In genomic region chr14:34903854-34904253, GRCm38 (mm10) we compare ENCODE assay signal across 21 mouse cellular contexts.
DNase-seq lines count a peak whose midpoint lies in the region; ATAC-seq lines count a peak whose summit lies in the region.
"Had no signal": no experiment of that assay in that cellular context is flagged by ENCODE, and none has a peak within 500 bp of the region (broad histone marks: within the 10 kb centered on the region; RNA-seq: fewer than 3 reads in every experiment).

No protein-coding gene starts in this region.

- no peak overlapping the region for H3K4me2 ChIP-seq in forebrain, embryonic 13.5 days
- no peak overlapping the region for H3K4me2 ChIP-seq in hindbrain, embryonic 11.5 days (replicated peaks; ENCODE audit: low read depth, low read length)
- no peak overlapping the region for H3K4me2 ChIP-seq in midbrain, embryonic 12.5 days (replicated peaks)
- H3K4me2 ChIP-seq in neural tube, embryonic 15.5 days: no peak overlapping the region
- H3K4me2 ChIP-seq: embryonic facial prominence, embryonic 15.5 days; heart, embryonic 12.5 days had no signal

- H3K36me3 ChIP-seq in forebrain, embryonic 13.5 days (ENCODE audit: poor library complexity, severe bottlenecking): no peaks in the 10 kb centered on the region
- no peaks in the 10 kb centered on the region for H3K36me3 ChIP-seq in forebrain, embryonic 10.5 days (replicated peaks)
- H3K36me3 ChIP-seq in hindbrain, embryonic 11.5 days (ENCODE audit: control insufficient read depth, insufficient read depth, low read length): no peaks in the 10 kb centered on the region
- H3K36me3 ChIP-seq in midbrain, embryonic 12.5 days: no peaks in the 10 kb centered on the region
- H3K36me3 ChIP-seq in neural tube, embryonic 15.5 days: no peaks in the 10 kb centered on the region
- H3K36me3 ChIP-seq: embryonic facial prominence, embryonic 15.5 days; G1E; heart, embryonic 12.5 days; limb, embryonic 10.5 days had no signal

- peak overlapping the region; percentile 17; the same call in 1 of the 2 replicates for H3K27ac ChIP-seq in forebrain, embryonic 13.5 days
- no peak overlapping the region for H3K27ac ChIP-seq in forebrain, embryonic 10.5 days
- H3K27ac ChIP-seq in hindbrain, embryonic 11.5 days (ENCODE audit: low read depth, low read length): no peak overlapping the region; the same call in 1 of the 2 replicates
- peak overlapping the region; percentile 56 for H3K27ac ChIP-seq in midbrain, embryonic 12.5 days (replicated peaks)
- H3K27ac ChIP-seq in neural tube, embryonic 15.5 days (replicated peaks): peak overlapping the region; percentile 37; the same call in 1 of the 2 replicates
- H3K27ac ChIP-seq: embryonic facial prominence, embryonic 15.5 days; limb, embryonic 10.5 days had no signal

- H3K4me1 ChIP-seq in forebrain, embryonic 13.5 days: peaks cover 18% of the 10 kb centered on the region
- peaks cover 15% of the 10 kb centered on the region for H3K4me1 ChIP-seq in forebrain, embryonic 10.5 days
- no peaks in the 10 kb centered on the region for H3K4me1 ChIP-seq in hindbrain, embryonic 11.5 days (replicated peaks; ENCODE audit: control insufficient read depth, insufficient read depth, low read length)
- peaks cover 21% of the 10 kb centered on the region for H3K4me1 ChIP-seq in midbrain, embryonic 12.5 days
- H3K4me1 ChIP-seq in neural tube, embryonic 15.5 days: peaks cover 29% of the 10 kb centered on the region
- H3K4me1 ChIP-seq: heart, embryonic 12.5 days had no signal

- DNase-seq in forebrain, embryonic 10.5 days (ENCODE audit: extremely low spot score, low spot score): no peak
- no peak for DNase-seq in hindbrain, embryonic 11.5 days (ENCODE audit: low spot score)
- no peak for DNase-seq in retina, embryonic 14.5 days (ENCODE audit: low spot score)
- DNase-seq in left cerebral cortex, adult 18-20 months (ENCODE audit: low spot score in 2 of 2): no peak
- DNase-seq: adrenal gland, postnatal 10 days; cerebellum, adult 11 months; cerebellum, postnatal 14 days; heart, postnatal 14 days; kidney, adult 8-10 months; kidney, postnatal 25 days; liver, postnatal 0 days; lung, postnatal 10 days; thymus, postnatal 25 days had no signal

- no peak overlapping the region for H3K9ac ChIP-seq in forebrain, embryonic 13.5 days
- no peak overlapping the region for H3K9ac ChIP-seq in hindbrain, embryonic 11.5 days (ENCODE audit: low read depth, low read length)
- no peak overlapping the region for H3K9ac ChIP-seq in midbrain, embryonic 12.5 days (replicated peaks)
- no peak overlapping the region for H3K9ac ChIP-seq in neural tube, embryonic 15.5 days (replicated peaks)
- H3K9ac ChIP-seq: embryonic facial prominence, embryonic 15.5 days; heart, embryonic 12.5 days; liver, postnatal 0 days had no signal

- WGBS in forebrain, embryonic 13.5 days: 57% methylated on average over 4 of the region's 4 CpGs
- 70% methylated on average over 4 of the region's 4 CpGs for WGBS in forebrain, embryonic 10.5 days
- 45% methylated on average over 4 of the region's 4 CpGs for whole genome bisulfite sequencing in hindbrain, embryonic 11.5 days
- 59% methylated on average over 4 of the region's 4 CpGs for WGBS in midbrain, embryonic 12.5 days
- WGBS in neural tube, embryonic 15.5 days: 27% methylated on average over 4 of the region's 4 CpGs

- H3K9me3 ChIP-seq in forebrain, embryonic 13.5 days (replicated peaks): no peaks in the 10 kb centered on the region
- H3K9me3 ChIP-seq in forebrain, embryonic 10.5 days: no peaks in the 10 kb centered on the region
- no peaks in the 10 kb centered on the region for H3K9me3 ChIP-seq in hindbrain, embryonic 11.5 days (ENCODE audit: control insufficient read depth, low read length)
- H3K9me3 ChIP-seq in midbrain, embryonic 12.5 days: no peaks in the 10 kb centered on the region
- H3K9me3 ChIP-seq in neural tube, embryonic 15.5 days (replicated peaks): no peaks in the 10 kb centered on the region
- H3K9me3 ChIP-seq: embryonic facial prominence, embryonic 15.5 days; G1E; heart, embryonic 12.5 days; limb, embryonic 10.5 days had no signal

- no peak overlapping the region for H3K4me3 ChIP-seq in forebrain, embryonic 13.5 days
- H3K4me3 ChIP-seq in forebrain, embryonic 10.5 days: no peak overlapping the region
- no peak overlapping the region for H3K4me3 ChIP-seq in hindbrain, embryonic 11.5 days (ENCODE audit: low read depth, low read length)
- H3K4me3 ChIP-seq in midbrain, embryonic 12.5 days: no peak overlapping the region
- no peak overlapping the region for H3K4me3 ChIP-seq in neural tube, embryonic 15.5 days (replicated peaks)
- H3K4me3 ChIP-seq: embryonic facial prominence, embryonic 15.5 days; heart, embryonic 12.5 days; limb, embryonic 10.5 days had no signal

- ATAC-seq in forebrain, embryonic 13.5 days: no peak
- ATAC-seq in hindbrain, embryonic 11.5 days (ENCODE audit: low FRiP score): peak; percentile 51; the same call in 1 of the 2 replicates
- ATAC-seq in midbrain, embryonic 12.5 days (ENCODE audit: low FRiP score, low read depth): no peak; the same call in 1 of the 2 replicates
- no peak for ATAC-seq in neural tube, embryonic 15.5 days (ENCODE audit: low FRiP score)
- ATAC-seq: activated CD4-positive, CD25-positive, alpha-beta regulatory T cell, adult 4 months; liver, postnatal 0 days had no signal

- no peaks in the 10 kb centered on the region for H3K27me3 ChIP-seq in forebrain, embryonic 13.5 days
- H3K27me3 ChIP-seq in forebrain, embryonic 10.5 days (ENCODE audit: poor library complexity, severe bottlenecking): peaks cover 10% of the 10 kb centered on the region; the same call in 1 of the 2 replicates
- no peaks in the 10 kb centered on the region for H3K27me3 ChIP-seq in hindbrain, embryonic 11.5 days (ENCODE audit: control insufficient read depth, insufficient read depth, low read length)
- no peaks in the 10 kb centered on the region for H3K27me3 ChIP-seq in midbrain, embryonic 12.5 days
- no peaks in the 10 kb centered on the region for H3K27me3 ChIP-seq in neural tube, embryonic 15.5 days (replicated peaks)
- H3K27me3 ChIP-seq: embryonic facial prominence, embryonic 15.5 days had no signal

Comparison
In these comparisons a context has a peak if more than half of its experiments do, and no peak if none do; other contexts are left out.
1. H3K27ac ChIP-seq: peak in forebrain, embryonic 13.5 days (single experiment), midbrain, embryonic 12.5 days (single experiment) and neural tube, embryonic 15.5 days (single experiment); none in forebrain, embryonic 10.5 days (single experiment) and hindbrain, embryonic 11.5 days (single experiment).